Mouse (Mus musculus): Measurements from ENCODE around the gene Etv6.

- TF ChIP-seq CTCF (IDR thresholded peaks at IDR 0.05; ENCODE audit: borderline replicate concordance, extremely low read depth, insufficient read depth, insufficient read length) (no peak), POLR2A (IDR thresholded peaks at IDR 0.05; ENCODE audit: borderline replicate concordance, extremely low read depth, insufficient read depth, insufficient read length, poor library complexity, severe bottlenecking) (no peak)
These were observed 208.6 kb downstream of the Etv6 start for GRCm38 (mm10) chr6:134244071-134244470.
